Mouse (Mus musculus): ENCODE results near the gene Cars2.

DNA sequence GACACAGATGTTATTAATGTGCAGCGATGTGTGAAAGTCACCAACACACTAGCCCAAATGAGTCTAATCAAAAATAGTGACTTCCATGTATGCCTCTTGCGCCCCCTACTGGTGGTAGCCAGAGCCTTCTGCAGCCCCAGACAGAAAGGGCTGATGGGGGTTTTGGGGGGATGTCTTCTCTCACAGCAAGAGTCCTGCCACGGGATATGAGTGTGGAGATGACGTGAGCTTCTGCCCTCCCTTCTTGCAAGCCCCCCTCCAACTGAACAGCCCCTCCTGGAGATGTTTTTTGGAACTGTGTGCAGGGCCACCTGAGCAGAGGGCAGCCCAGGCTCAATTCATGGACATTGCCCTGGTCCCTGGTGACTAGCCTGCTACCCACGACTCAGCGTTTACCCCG, 64.4 kb downstream of the Cars2 start:
- TF ChIP-seq CTCF (IDR thresholded peaks at IDR 0.05; ENCODE audit: low read depth, low read length), result peak; percentile 87
- no peak for TF ChIP-seq POLR2A (IDR thresholded peaks at IDR 0.05; ENCODE audit: extremely low read depth, insufficient read depth, low read length)
